Mouse (Mus musculus): Measurements from ENCODE around the gene Snx21.

The Snx21 gene

GRCm38 (mm10) chr2:164770279-164770678 lies 15.3 kb upstream of the Snx21 start:
- DNase-seq (ENCODE audit: low read depth), result peak; percentile 56

GRCm38 (mm10) chr2:164771123-164771522 lies 14.5 kb upstream of the Snx21 start:
- no peak for DNase-seq (ENCODE audit: low read depth)

GRCm38 (mm10) chr2:164773229-164773988 lies 12.2 kb upstream of the Snx21 start:
- no peak for DNase-seq (ENCODE audit: low read depth)

- no peak for DNase-seq (ENCODE audit: low read depth)
Measured at GRCm38 (mm10) chr2:164773989-164774364, 11.6 kb upstream of the Snx21 start.

- no peak for DNase-seq (ENCODE audit: low read depth)
Measured at GRCm38 (mm10) chr2:164776130-164776529, 9.5 kb upstream of the Snx21 start.

GRCm38 (mm10) chr2:164776801-164777200 lies 8.8 kb upstream of the Snx21 start:
- DNase-seq (ENCODE audit: low read depth), result no peak

GRCm38 (mm10) chr2:164777246-164778014 lies 8.2 kb upstream of the Snx21 start:
- DNase-seq (ENCODE audit: low read depth), result no peak

- DNase-seq (ENCODE audit: low read depth), result no peak
Measured at GRCm38 (mm10) chr2:164778015-164778287, 7.7 kb upstream of the Snx21 start.

- DNase-seq (ENCODE audit: low read depth), result no peak
Measured at GRCm38 (mm10) chr2:164778809-164779208, 6.8 kb upstream of the Snx21 start.

GRCm38 (mm10) chr2:164779481-164780086 lies 6.0 kb upstream of the Snx21 start, which contains the start of gene Tnnc2:
Gene Tnnc2 (minus strand): TSS chr2:164779967.
- DNase-seq (ENCODE audit: low read depth), result no peak

- DNase-seq (ENCODE audit: low read depth), result no peak
Measured at GRCm38 (mm10) chr2:164781876-164782275, 3.7 kb upstream of the Snx21 start.

GRCm38 (mm10) chr2:164783926-164784581 lies 1.6 kb upstream of the Snx21 start:
- peak; percentile 71 for DNase-seq (ENCODE audit: low read depth)

- no peak for DNase-seq (ENCODE audit: low read depth)
Measured at GRCm38 (mm10) chr2:164784869-164785420, 678 bp upstream of the Snx21 start.

GRCm38 (mm10) chr2:164786388-164786885 lies 814 bp downstream of the Snx21 start:
- no peak for DNase-seq (ENCODE audit: low read depth)

- DNase-seq (ENCODE audit: low read depth), result no peak
Measured at GRCm38 (mm10) chr2:164787032-164787431, 1.4 kb downstream of the Snx21 start.

- DNase-seq (ENCODE audit: low read depth), result no peak
Measured at GRCm38 (mm10) chr2:164787779-164788178, 2.2 kb downstream of the Snx21 start.

GRCm38 (mm10) chr2:164788411-164788810 lies 2.8 kb downstream of the Snx21 start:
- DNase-seq (ENCODE audit: low read depth), result no peak

GRCm38 (mm10) chr2:164790451-164790850 lies 4.8 kb downstream of the Snx21 start:
- no peak for DNase-seq (ENCODE audit: low read depth)

GRCm38 (mm10) chr2:164791841-164792261 lies 6.2 kb downstream of the Snx21 start:
- no peak for DNase-seq (ENCODE audit: low read depth)

GRCm38 (mm10) chr2:164792400-164793190 lies 7.0 kb downstream of the Snx21 start:
- DNase-seq (ENCODE audit: low read depth), result no peak

- DNase-seq (ENCODE audit: low read depth), result peak; percentile 78
Measured at GRCm38 (mm10) chr2:164793236-164793635, 7.6 kb downstream of the Snx21 start.

Data from induced T-regulatory cell, adult 2 months (primary cell).